In the genomic region with DNA sequence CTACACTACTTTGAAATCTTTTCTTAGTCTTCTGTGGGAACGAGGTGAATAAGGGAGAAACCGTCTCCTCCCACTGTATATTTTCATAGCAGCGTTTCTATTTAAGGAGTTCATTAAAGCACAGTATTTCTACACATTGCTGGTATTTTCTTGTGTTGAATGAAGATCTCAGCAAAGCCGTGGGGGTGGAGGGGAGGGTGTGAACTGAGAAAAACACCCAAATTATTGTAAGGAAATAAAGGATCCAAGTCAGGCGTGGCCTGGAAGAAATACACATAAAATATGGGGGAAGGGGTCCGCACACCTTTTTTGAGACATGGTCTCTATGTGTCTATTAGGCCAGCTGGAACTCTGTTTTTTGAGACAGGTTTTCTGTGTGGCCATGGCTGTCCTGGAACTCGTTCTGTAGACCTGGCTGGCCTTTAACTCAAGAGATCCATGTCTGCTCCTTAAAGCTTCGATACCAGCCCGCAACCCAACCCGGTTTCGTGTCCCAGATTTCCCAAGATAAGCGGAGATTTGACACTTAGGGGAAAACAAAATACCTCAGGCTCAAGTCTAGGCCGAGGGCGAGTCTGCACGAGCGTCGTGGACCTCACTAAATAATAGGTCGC, we compare ENCODE assay signal across 8 mouse cellular contexts. TPM values are rescaled to one million over a fixed set of nuclear protein-coding genes. Genes with fewer than 3 reads are reported as not detected.
DNase-seq lines count a peak whose midpoint lies in the region; ATAC-seq and TF ChIP-seq lines count a peak whose summit lies in the region.

No protein-coding gene starts in this region.

- no peaks in the 10 kb centered on the region for H3K27me3 ChIP-seq in heart, embryonic 15.5 days
- H3K27me3 ChIP-seq in MEL (ENCODE audit: control insufficient read depth in 1 of 2, insufficient read depth in 2 of 2, low read length in 2 of 2): no peaks in the 10 kb centered on the region
- H3K27me3 ChIP-seq in forebrain, postnatal 0 days (ENCODE audit: insufficient read depth, low read length): no peaks in the 10 kb centered on the region
- H3K27me3 ChIP-seq in midbrain, embryonic 10.5 days (ENCODE audit: low read depth, poor library complexity, severe bottlenecking): no peaks in the 10 kb centered on the region

- TF ChIP-seq CTCF in MEL (IDR thresholded peaks at IDR 0.05 in 2 of 3, conservative IDR thresholded peaks at IDR 0.05 in 1 of 3; ENCODE audit: control insufficient read depth in 1 of 3, insufficient read depth in 1 of 3, low read depth in 2 of 3, low read length in 3 of 3, poor library complexity in 1 of 3, severe bottlenecking in 1 of 3): no peak
- no peak for TF ChIP-seq CTCF in forebrain, postnatal 0 days (IDR thresholded peaks at IDR 0.05; ENCODE audit: low read depth)

- no peak for TF ChIP-seq RAD21 in MEL (IDR thresholded peaks at IDR 0.05; ENCODE audit: low read depth, low read length)

- H3K9me3 ChIP-seq in heart, embryonic 15.5 days (replicated peaks): no peaks in the 10 kb centered on the region
- H3K9me3 ChIP-seq in MEL (replicated peaks; ENCODE audit: insufficient read depth, low read length): no peaks in the 10 kb centered on the region
- H3K9me3 ChIP-seq in forebrain, postnatal 0 days (ENCODE audit: low read length): no peaks in the 10 kb centered on the region
- H3K9me3 ChIP-seq in midbrain, embryonic 10.5 days (replicated peaks): no peaks in the 10 kb centered on the region

- H3K79me2 ChIP-seq in MEL (ENCODE audit: control insufficient read depth, insufficient read depth, low read length, poor library complexity): peaks cover 43% of the 10 kb centered on the region

- peaks cover 37% of the 10 kb centered on the region for H3K4me1 ChIP-seq in heart, embryonic 15.5 days (replicated peaks)
- H3K4me1 ChIP-seq in MEL (ENCODE audit: control insufficient read depth in 1 of 2, insufficient read depth in 2 of 2, low read length in 2 of 2): peaks cover 8 to 35% of the 10 kb centered on the region in 2 experiments
- peaks cover 8% of the 10 kb centered on the region for H3K4me1 ChIP-seq in forebrain, postnatal 0 days (ENCODE audit: insufficient read depth)
- H3K4me1 ChIP-seq in midbrain, embryonic 10.5 days: peaks cover 42% of the 10 kb centered on the region

- ATAC-seq in heart, embryonic 15.5 days (replicated peaks; ENCODE audit: insufficient number of reproducible peaks, insufficient read depth, low FRiP score, low read depth): no peak
- peak; percentile 1; the same call in 1 of the 2 replicates for ATAC-seq in forebrain, postnatal 0 days

- no peak for TF ChIP-seq EP300 in MEL (IDR thresholded peaks at IDR 0.05; ENCODE audit: low read depth in 1 of 2, low read length in 2 of 2)

- WGBS in heart, embryonic 15.5 days: 17% methylated on average over 18 of the region's 18 CpGs
- 13% methylated on average over 18 of the region's 18 CpGs for WGBS in forebrain, postnatal 0 days
- WGBS in midbrain, embryonic 10.5 days: 27% methylated on average over 18 of the region's 18 CpGs

- peak overlapping the region; percentile 80 for H3K9ac ChIP-seq in heart, embryonic 15.5 days
- peak overlapping the region; percentile 86 for H3K9ac ChIP-seq in MEL (ENCODE audit: control insufficient read depth, low read depth, low read length, poor library complexity, severe bottlenecking)
- H3K9ac ChIP-seq in forebrain, postnatal 0 days: peak overlapping the region; percentile 86

- peak overlapping the region; percentile 79 for H3K4me3 ChIP-seq in heart, embryonic 15.5 days
- peak overlapping the region; percentile 75 to 77 for H3K4me3 ChIP-seq in MEL (ENCODE audit: control insufficient read depth in 1 of 2, insufficient read depth in 1 of 2, low read depth in 2 of 2, low read length in 2 of 2)
- H3K4me3 ChIP-seq in forebrain, postnatal 0 days (ENCODE audit: low read depth, low read length): peak overlapping the region; percentile 87
- H3K4me3 ChIP-seq in midbrain, embryonic 10.5 days: peak overlapping the region; percentile 92

- H3K4me2 ChIP-seq in heart, embryonic 15.5 days: peak overlapping the region; percentile 90
- H3K4me2 ChIP-seq in forebrain, postnatal 0 days (ENCODE audit: low read depth): peak overlapping the region; percentile 83

- no peak for TF ChIP-seq POLR2A in MEL (IDR thresholded peaks at IDR 0.05; ENCODE audit: control insufficient read depth in 1 of 2, insufficient read depth in 1 of 2, low read depth in 1 of 2, low read length in 2 of 2, poor library complexity in 1 of 2)

- peaks cover 26% of the 10 kb centered on the region for H3K36me3 ChIP-seq in heart, embryonic 15.5 days
- H3K36me3 ChIP-seq in MEL (ENCODE audit: control insufficient read depth in 1 of 2, insufficient read depth in 2 of 2, low read length in 2 of 2): peaks cover 17 to 40% of the 10 kb centered on the region in 2 experiments
- peaks cover 25% of the 10 kb centered on the region for H3K36me3 ChIP-seq in forebrain, postnatal 0 days (ENCODE audit: insufficient read depth)
- H3K36me3 ChIP-seq in midbrain, embryonic 10.5 days: peaks cover 36% of the 10 kb centered on the region

- DNase-seq in heart, adult 18-20 months: no peak
- no peak for DNase-seq in MEL (ENCODE audit: low read depth, low spot score)
- DNase-seq in forebrain, postnatal 0 days: no peak
- no peak for DNase-seq in midbrain, embryonic 10.5 days (ENCODE audit: low spot score)
- DNase-seq in retina, embryonic 14.5 days (ENCODE audit: low spot score): no peak
- DNase-seq in thymus, adult 18-20 months: no peak
- DNase-seq in yolk sac, embryonic 10.5 days (ENCODE audit: low spot score): no peak

- H3K27ac ChIP-seq in heart, embryonic 15.5 days: peak overlapping the region; percentile 98
- H3K27ac ChIP-seq in MEL (ENCODE audit: control insufficient read depth, low read depth, low read length): peak overlapping the region; percentile 92
- peak overlapping the region; percentile 97 for H3K27ac ChIP-seq in forebrain, postnatal 0 days (ENCODE audit: low read depth, low read length)
- peak overlapping the region; percentile 95 for H3K27ac ChIP-seq in midbrain, embryonic 10.5 days (replicated peaks)

TF ChIP-seq in MEL, 35 proteins besides CTCF, POLR2A, EP300 and RAD21 (continues in another document):
- TF ChIP-seq MAZ (IDR thresholded peaks at IDR 0.05; ENCODE audit: low read depth, low read length) (peak; percentile 13; the same call in 1 of the 2 replicates), USF2 (IDR thresholded peaks at IDR 0.05; ENCODE audit: borderline replicate concordance in 1 of 2, insufficient read depth in 1 of 2, low read depth in 1 of 2, low read length in 2 of 2) (no peak), CHD1 (IDR thresholded peaks at IDR 0.05; ENCODE audit: low read depth, low read length) (peak; percentile 99)

RNA-seq across cellular contexts. Expression of a gene that starts 0.4 kb away (rescaled TPM):
- polyA plus RNA-seq in heart, embryonic 15.5 days (2015; fragmentation: Nextera tagmentation; extraction: Ambion mirVana): 71.2 and 96.8 TPM in 2 replicates
- total RNA-seq in heart, adult 18-20 months (2021): 10 to 100 TPM; 15.4 to 18.7 TPM
- total RNA-seq in MEL (2012; rRNA removed): 135 and 157 TPM in 2 replicates
- polyA plus RNA-seq in MEL (2012; ENCODE audit: insufficient read depth in 1 of 2, insufficient read length in 2 of 2, low read depth in 1 of 2, low replicate concordance in 2 of 2, missing spikeins in 1 of 2): 100 to 1,000 TPM; 102 to 423 TPM
- total RNA-seq in forebrain, postnatal 0 days (2014; rRNA removed): 41.9 and 66.5 TPM in 2 replicates
- polyA plus RNA-seq in forebrain, postnatal 0 days (2015; fragmentation: Nextera tagmentation; extraction: Ambion mirVana): 169 and 172 TPM in 2 replicates
- polyA plus RNA-seq in midbrain, embryonic 10.5 days (2016; fragmentation: Nextera tagmentation; extraction: Ambion mirVana): 262 and 271 TPM in 2 replicates

RNA-seq across cellular contexts. Expression of a gene that starts 9.3 kb away (rescaled TPM):
- 12.9 and 13.6 TPM in 2 replicates for polyA plus RNA-seq in heart, embryonic 15.5 days (2015; fragmentation: Nextera tagmentation; extraction: Ambion mirVana)
- total RNA-seq in heart, adult 18-20 months (2021): 1 to 10 TPM; 1.8 to 2.1 TPM
- total RNA-seq in MEL (2012; rRNA removed): 0.77 and 2.1 TPM in 2 replicates
- 1 to 10 TPM in 1 of 2 experiments, not detected in 1; 3.3 TPM for polyA plus RNA-seq in MEL (2012; ENCODE audit: insufficient read depth in 1 of 2, insufficient read length in 2 of 2, low read depth in 1 of 2, low replicate concordance in 2 of 2, missing spikeins in 1 of 2)
- total RNA-seq in forebrain, postnatal 0 days (2014; rRNA removed): 82.6 and 112 TPM in 2 replicates
- 106 and 124 TPM in 2 replicates for polyA plus RNA-seq in forebrain, postnatal 0 days (2015; fragmentation: Nextera tagmentation; extraction: Ambion mirVana)
- 3.1 and 8.8 TPM in 2 replicates for polyA plus RNA-seq in midbrain, embryonic 10.5 days (2016; fragmentation: Nextera tagmentation; extraction: Ambion mirVana)

RNA-seq across cellular contexts. Expression of a gene that starts 9.9 kb away (rescaled TPM):
- polyA plus RNA-seq in heart, embryonic 15.5 days (2015; fragmentation: Nextera tagmentation; extraction: Ambion mirVana): 8.5 and 11.2 TPM in 2 replicates
- 1 to 10 TPM; 1.7 to 3.4 TPM for total RNA-seq in heart, adult 18-20 months (2021)
- total RNA-seq in MEL (2012; rRNA removed): 0.62 and 0.77 TPM in 2 replicates
- 1 to 10 TPM in 1 of 2 experiments, not detected in 1; 1.4 TPM for polyA plus RNA-seq in MEL (2012; ENCODE audit: insufficient read depth in 1 of 2, insufficient read length in 2 of 2, low read depth in 1 of 2, low replicate concordance in 2 of 2, missing spikeins in 1 of 2)
- 9.5 and 14.6 TPM in 2 replicates for total RNA-seq in forebrain, postnatal 0 days (2014; rRNA removed)
- 7.8 and 8.4 TPM in 2 replicates for polyA plus RNA-seq in forebrain, postnatal 0 days (2015; fragmentation: Nextera tagmentation; extraction: Ambion mirVana)
- polyA plus RNA-seq in midbrain, embryonic 10.5 days (2016; fragmentation: Nextera tagmentation; extraction: Ambion mirVana): 7.8 and 9.6 TPM in 2 replicates

RNA-seq across cellular contexts. Expression of a gene that starts 47.8 kb away (rescaled TPM):
- 40.7 and 40.8 TPM in 2 replicates for polyA plus RNA-seq in heart, embryonic 15.5 days (2015; fragmentation: Nextera tagmentation; extraction: Ambion mirVana)
- total RNA-seq in heart, adult 18-20 months (2021): 10 to 100 TPM; 28.1 to 34.4 TPM
- 115 and 123 TPM in 2 replicates for total RNA-seq in MEL (2012; rRNA removed)
- 100 to 1,000 TPM in 1 of 2 experiments, not detected in 1; 124 TPM for polyA plus RNA-seq in MEL (2012; ENCODE audit: insufficient read depth in 1 of 2, insufficient read length in 2 of 2, low read depth in 1 of 2, low replicate concordance in 2 of 2, missing spikeins in 1 of 2)
- total RNA-seq in forebrain, postnatal 0 days (2014; rRNA removed): 31.4 and 40.2 TPM in 2 replicates
- polyA plus RNA-seq in forebrain, postnatal 0 days (2015; fragmentation: Nextera tagmentation; extraction: Ambion mirVana): 67.7 and 75.8 TPM in 2 replicates
- 86.7 and 92.8 TPM in 2 replicates for polyA plus RNA-seq in midbrain, embryonic 10.5 days (2016; fragmentation: Nextera tagmentation; extraction: Ambion mirVana)

RNA-seq across cellular contexts. Expression of a gene that starts 48.0 kb away (rescaled TPM):
- polyA plus RNA-seq in heart, embryonic 15.5 days (2015; fragmentation: Nextera tagmentation; extraction: Ambion mirVana): 0.43 TPM in 1 of 2 replicates, not detected in the other
- total RNA-seq in heart, adult 18-20 months (2021): 1 to 10 TPM; 1.8 to 1.9 TPM
- total RNA-seq in MEL (2012; rRNA removed): 197 and 234 TPM in 2 replicates
- polyA plus RNA-seq in MEL (2012; ENCODE audit: insufficient read depth in 1 of 2, insufficient read length in 2 of 2, low read depth in 1 of 2, low replicate concordance in 2 of 2, missing spikeins in 1 of 2): under 1 TPM in 1 of 2 experiments, not detected in 1; 0.72 TPM
- 166 and 395 TPM in 2 replicates for total RNA-seq in forebrain, postnatal 0 days (2014; rRNA removed)
- 1.2 TPM in 1 of 2 replicates, not detected in the other for polyA plus RNA-seq in forebrain, postnatal 0 days (2015; fragmentation: Nextera tagmentation; extraction: Ambion mirVana)
- 0.98 TPM in 1 of 2 replicates, not detected in the other for polyA plus RNA-seq in midbrain, embryonic 10.5 days (2016; fragmentation: Nextera tagmentation; extraction: Ambion mirVana)
